Mouse (Mus musculus): ENCODE results near the gene Tmem230.
"Not testable (repeated sequence)": the region's sequence is repeated elsewhere in the genome, so short reads cannot be mapped to it uniquely, and the experiment has no call there.

The Tmem230 gene

DNA sequence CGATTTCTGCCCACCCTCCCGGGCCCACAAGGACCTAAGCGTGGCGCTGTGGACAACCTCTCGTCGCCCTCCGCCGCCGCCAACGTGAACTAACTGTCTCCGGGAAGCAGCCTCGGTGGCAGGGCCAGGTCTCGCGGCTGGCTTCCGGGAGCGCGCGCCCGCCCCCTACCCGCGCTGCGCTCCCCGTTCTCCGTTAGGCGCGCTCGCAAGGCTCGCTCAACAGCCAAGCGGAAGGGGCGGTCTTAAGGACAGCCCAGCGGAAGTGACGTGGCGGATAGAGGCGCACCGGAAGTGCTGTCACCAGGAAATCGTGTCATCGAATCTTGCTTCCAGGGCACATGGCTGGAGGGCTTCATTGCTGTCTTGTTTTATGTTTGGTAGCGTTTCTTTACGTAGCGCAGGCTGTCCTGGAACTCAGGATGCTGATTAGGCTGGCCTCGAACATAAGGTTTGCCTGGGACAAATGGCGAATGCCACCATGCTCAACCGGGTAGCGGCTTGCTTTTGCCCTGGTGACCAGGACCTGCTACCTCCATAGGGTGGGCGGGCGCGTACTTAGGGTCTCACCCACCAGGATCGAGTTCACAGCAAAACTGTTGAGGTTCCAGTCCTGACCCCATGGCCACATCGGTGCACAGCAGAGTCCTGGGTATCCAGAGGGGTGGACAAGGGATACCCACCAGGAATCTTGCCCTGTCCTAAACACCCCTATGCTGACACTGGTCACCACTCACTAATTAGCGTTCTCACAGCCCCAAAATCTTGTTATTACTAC, at the start of gene Tmem230:
Tmem230 (minus strand) TSS at position 269 of the 775 bp plus-strand sequence.
- CTCF ChIA-PET = no interaction called here

DNA sequence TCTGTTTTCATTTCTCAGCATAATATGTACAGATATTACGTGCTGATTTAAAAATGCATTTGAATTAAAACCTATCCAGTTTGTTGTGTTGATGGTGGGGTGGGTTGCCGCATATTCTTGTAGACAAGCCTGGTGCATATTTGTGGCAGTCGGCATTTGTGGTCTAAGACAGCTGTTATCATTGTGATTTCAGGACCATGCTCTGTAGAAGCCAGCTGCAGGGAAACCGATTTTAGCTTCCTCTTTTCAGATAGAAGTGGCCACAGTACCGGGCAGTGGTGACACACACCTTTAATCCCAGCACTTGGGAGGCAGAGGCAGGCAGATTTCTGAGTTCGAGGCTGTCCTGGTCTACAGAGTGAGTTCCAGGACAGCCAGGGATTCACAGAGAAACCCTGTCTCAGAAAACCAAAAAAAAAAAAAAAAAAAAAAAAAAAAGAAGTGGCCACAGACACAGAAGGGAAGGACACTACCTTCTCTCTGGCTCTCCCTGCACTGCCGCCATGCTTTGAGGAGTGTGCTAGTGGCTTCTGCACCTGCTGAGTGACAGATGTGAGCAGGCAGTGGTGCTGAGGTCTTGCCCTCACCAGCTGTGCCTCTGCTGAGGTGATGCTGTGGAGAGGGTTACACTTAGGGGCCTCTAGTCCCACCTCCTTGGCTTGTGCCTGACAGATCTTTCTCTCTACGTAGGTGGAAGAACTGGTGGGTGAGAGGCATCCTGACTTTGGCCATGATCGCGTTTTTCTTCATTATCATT, 46.3 kb upstream of the Tmem230 start:
- POLR2A ChIA-PET = interaction anchor here in 2 of 4 experiments (0.6 to 21.7 kb wide), 10 partner anchors 11 to 151 kb away, joined by 3 to 321 read pairs (median 10); partner anchors contain the start of gene Pcna (in 1 of the 2)
- CTCF ChIA-PET = no interaction called here

More for the DNA sequence above, at the start of gene Tmem230:
- POLR2A ChIA-PET = interaction anchor here in 2 of 4 experiments (0.6 to 11.8 kb wide), 25 partner anchors 9 to 219 kb away, joined by 3 to 227 read pairs (median 4); partner anchors contain the start of genes Cds2 (in 2 of the 2) and Slc23a2 (in 1 of the 2)

GRCm38 (mm10) chr2:132292083-132292482, 44.5 kb upstream of the Tmem230 start:
- ChIA-PET CTCF (interaction anchor here in 2 of 4 experiments (0.6 kb wide), 2 partner anchors 175 to 429 kb away, joined by 3 read pairs; no protein-coding TSS in a partner anchor), POLR2A (interaction anchor here in 2 of 4 experiments (0.5 to 21.7 kb wide), 9 partner anchors 10 to 555 kb away, joined by 3 to 321 read pairs (median 8); partner anchors contain the start of genes Crls1 (in 1 of the 2) and Pcna (in 1 of the 2))

DNA sequence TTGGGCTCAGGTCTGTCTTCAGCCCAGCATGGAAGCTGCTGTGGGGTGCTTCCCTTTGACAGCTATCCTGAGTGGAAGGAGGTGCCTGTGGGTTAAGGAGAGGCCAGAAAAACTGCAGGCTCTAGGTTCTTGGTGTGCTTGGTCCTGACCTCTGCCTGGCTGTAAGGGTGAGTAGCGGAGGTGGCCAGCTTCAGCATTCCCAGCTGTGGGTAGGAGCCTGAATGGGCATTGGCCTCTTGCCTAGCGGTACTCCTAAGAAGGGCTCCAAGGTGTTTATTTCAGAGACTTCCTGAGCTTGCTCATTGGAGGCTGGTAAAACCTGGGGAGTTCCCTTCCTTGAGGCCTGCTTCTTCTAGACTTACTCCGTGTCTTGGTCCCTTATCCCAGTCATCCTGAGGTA, 43.7 kb upstream of the Tmem230 start:
- CTCF ChIA-PET = interaction anchor here in 2 of 4 experiments (0.5 to 0.6 kb wide), 2 partner anchors 16 to 428 kb away, joined by 3 to 6 read pairs; no protein-coding TSS in a partner anchor
- POLR2A ChIA-PET = interaction anchor here in 2 of 4 experiments (0.6 to 21.7 kb wide), 10 partner anchors 9 to 79 kb away, joined by 3 to 321 read pairs (median 6); partner anchors contain the start of gene Pcna (in 1 of the 2)

DNA sequence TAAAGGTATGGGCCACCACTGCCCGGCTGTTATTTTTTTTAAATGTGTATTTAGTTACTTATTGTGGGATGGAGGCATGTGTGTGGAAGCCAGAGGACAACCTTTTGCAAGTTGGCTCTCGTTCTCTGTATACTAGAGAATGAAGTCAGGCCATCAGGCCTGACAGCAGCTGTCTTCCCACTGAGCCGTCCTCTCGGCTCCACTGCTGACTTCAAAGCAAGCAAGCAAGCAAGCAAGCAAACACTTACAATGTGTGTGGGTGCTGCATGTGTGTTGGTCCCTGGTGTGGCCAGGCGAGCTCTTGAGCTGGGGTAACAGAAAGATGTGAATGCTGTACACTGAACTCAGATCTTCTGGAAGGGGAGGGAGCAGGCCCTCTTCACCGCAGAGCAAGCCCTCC, 43.2 kb upstream of the Tmem230 start:
- ChIA-PET POLR2A (interaction anchor here in 2 of 4 experiments (0.7 to 21.7 kb wide), 10 partner anchors 8 to 42 kb away, joined by 3 to 321 read pairs (median 6); partner anchors contain the start of gene Pcna (in 1 of the 2)), CTCF (no interaction called here)

DNA sequence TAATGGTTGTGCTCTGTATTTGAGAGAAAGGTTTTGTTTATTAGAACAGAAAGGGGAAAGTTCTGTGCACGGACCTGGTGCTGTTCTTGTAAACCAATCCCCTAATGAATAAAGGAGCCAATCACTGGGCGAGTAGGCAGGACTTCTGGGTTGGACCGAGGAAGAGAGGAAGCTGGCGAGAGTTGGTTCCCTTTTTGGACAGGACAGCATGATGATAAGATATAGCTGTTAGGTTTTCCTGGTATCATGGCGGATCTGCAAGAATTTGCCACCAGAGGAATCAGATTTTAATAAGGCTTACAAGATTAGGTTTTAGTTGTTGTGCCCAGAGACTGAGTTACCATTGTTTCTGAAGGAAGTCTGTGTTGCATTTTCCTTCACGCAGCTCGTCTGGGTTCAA, 41.6 kb upstream of the Tmem230 start:
- CTCF ChIA-PET = not testable (repeated sequence)
- POLR2A ChIA-PET = interaction anchor here in 2 of 4 experiments (0.6 to 15.9 kb wide), 9 partner anchors 10 to 426 kb away, joined by 3 to 321 read pairs (median 4); partner anchors contain the start of genes Cds2 (in 1 of the 2) and Pcna (in 1 of the 2)

DNA sequence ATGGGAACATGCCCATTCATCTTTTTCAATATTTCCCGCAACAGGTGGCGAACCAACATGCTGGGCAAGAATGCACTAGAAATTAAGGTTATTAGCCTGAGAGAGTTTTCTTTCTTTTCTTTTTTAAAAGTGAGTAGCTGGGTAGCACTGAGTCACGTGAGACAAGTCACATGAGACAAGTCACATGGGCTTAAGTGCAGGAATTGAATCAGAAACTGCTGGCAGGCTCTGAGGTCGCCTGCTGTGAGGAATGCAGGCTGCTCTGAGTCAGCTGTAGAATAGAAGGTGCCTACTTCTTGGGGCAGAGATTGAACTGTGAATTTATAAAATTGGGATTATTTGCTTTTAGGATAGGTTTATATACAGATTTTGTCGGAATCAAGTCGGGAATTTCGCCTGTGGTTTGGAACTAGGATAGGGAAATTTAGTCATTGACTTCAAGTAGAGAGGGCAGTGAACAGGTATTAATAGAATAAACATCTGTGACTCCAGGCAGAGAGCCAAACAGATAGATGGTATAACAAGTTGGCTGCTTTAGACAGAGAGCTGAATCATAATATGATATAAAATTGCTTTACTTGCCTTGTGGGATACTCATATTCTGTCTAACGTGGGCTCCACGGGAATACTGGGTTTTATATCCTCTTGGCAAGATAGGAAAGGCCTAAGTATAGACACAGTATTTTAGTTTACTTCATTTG, 38.9 kb upstream of the Tmem230 start:
- POLR2A ChIA-PET = interaction anchor here (0.6 to 15.9 kb wide), 33 partner anchors 9 to 585 kb away, joined by 3 to 321 read pairs (median 4); partner anchors contain the start of genes Cds2 (in 3 of the 4), Pcna (in 3 of the 4), Crls1 (in 1 of the 4) and Prn (in 1 of the 4)
- CTCF ChIA-PET = interaction anchor here in 2 of 4 experiments (0.6 to 0.7 kb wide), 2 partner anchors 336 to 1866 kb away, joined by 3 to 10 read pairs; partner anchors contain the start of gene Prnd (in 1 of the 2)

DNA sequence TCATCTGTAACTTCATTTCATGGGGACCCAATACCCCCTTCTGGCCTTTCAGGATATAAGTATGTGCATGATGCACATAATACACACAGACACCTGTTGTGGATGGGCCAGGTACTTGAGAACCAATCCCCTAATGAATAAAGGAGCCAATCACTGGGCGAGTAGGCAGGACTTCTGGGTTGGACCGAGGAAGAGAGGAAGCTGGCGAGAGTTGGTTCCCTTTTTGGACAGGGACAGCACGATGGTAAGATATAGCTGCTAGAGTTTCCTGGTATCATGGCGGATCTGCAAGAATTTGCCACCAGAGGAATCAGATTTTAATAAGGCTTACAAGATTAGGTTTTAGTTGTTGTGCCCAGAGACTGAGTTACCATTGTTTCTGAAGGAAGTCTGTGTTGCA, 38.1 kb upstream of the Tmem230 start:
- POLR2A ChIA-PET = interaction anchor here (0.6 to 15.9 kb wide), 31 partner anchors 8 to 561 kb away, joined by 3 to 321 read pairs (median 4); partner anchors contain the start of genes Cds2 (in 3 of the 4), Pcna (in 3 of the 4), Rassf2 (in 2 of the 4) and Crls1 (in 1 of the 4)
- CTCF ChIA-PET = not testable (repeated sequence)

- CTCF ChIA-PET = interaction anchor here in 3 of 4 experiments (0.6 to 1.6 kb wide), 5 partner anchors 9 to 739 kb away, joined by 3 to 9 read pairs (median 5); no protein-coding TSS in a partner anchor
- POLR2A ChIA-PET = interaction anchor here in 3 of 4 experiments (0.9 to 15.9 kb wide), 24 partner anchors 9 to 375 kb away, joined by 3 to 321 read pairs (median 6); partner anchors contain the start of genes Cds2 (in 2 of the 3), Pcna (in 2 of the 3), Rassf2 (in 2 of the 3) and Prn (in 1 of the 3)
These were observed 37.0 kb upstream of the Tmem230 start for GRCm38 (mm10) chr2:132284492-132285139.

- CTCF ChIA-PET = interaction anchor here (0.6 to 2.6 kb wide), 6 partner anchors 8 to 292 kb away, joined by 3 to 11 read pairs (median 4); partner anchors contain the start of gene Cds2 (in 1 of the 4)
- POLR2A ChIA-PET = interaction anchor here in 3 of 4 experiments (0.6 to 15.9 kb wide), 27 partner anchors 8 to 254 kb away, joined by 3 to 321 read pairs (median 5); partner anchors contain the start of genes Cds2 (in 3 of the 3), Pcna (in 2 of the 3) and Rassf2 (in 1 of the 3)
These were observed 35.8 kb upstream of the Tmem230 start for GRCm38 (mm10) chr2:132283236-132284070.

DNA sequence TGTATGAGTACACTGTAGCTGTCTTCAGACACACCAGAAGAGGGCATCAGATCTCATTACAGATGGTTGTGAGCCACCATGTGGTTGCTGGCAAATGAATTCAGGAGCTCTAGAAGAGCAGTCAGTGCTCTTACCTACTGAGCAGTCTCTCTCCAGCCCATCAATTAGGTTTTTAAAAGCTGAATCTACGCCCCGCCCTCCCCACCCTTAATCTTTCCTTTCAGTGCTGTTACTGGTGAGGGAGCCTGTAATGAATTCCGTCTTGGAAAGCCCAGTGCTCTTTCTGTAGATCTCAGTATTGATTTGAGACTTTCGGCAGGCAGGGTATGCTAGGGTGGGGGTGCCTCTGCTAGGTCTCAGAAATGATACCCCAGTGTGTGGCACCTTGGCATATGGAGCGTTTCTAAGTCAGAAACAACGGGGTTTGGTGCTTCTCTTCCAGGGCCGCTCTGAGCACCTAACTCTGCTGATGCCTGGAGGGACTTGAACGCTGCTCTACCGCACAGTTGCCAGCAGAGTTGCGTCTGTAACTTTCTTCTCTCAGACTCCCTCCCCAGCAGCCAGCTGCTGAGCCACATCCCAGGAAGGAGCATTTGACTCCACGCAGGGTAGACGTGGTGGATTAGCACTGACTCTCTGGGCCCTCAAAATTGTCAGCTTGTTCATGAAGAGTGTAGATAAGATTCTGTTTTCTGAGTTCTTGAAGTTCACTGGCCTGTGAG, 35.0 kb upstream of the Tmem230 start:
- POLR2A ChIA-PET = interaction anchor here in 3 of 4 experiments (0.5 to 15.9 kb wide), 25 partner anchors 7 to 562 kb away, joined by 3 to 321 read pairs (median 4); partner anchors contain the start of genes Cds2 (in 3 of the 3), Pcna (in 2 of the 3) and Rassf2 (in 1 of the 3)
- CTCF ChIA-PET = interaction anchor here in 3 of 4 experiments (0.6 to 2.6 kb wide), 3 partner anchors 20 to 292 kb away, joined by 3 to 11 read pairs (median 4); partner anchors contain the start of gene Cds2 (in 1 of the 3)

- ChIA-PET CTCF (interaction anchor here in 2 of 4 experiments (0.5 to 2.6 kb wide), 2 partner anchors 19 to 67 kb away, joined by 3 to 11 read pairs; partner anchors contain the start of gene Cds2 (in 1 of the 2)), POLR2A (interaction anchor here in 3 of 4 experiments (0.5 to 15.9 kb wide), 16 partner anchors 11 to 598 kb away, joined by 3 to 321 read pairs (median 12); partner anchors contain the start of genes Cds2 (in 2 of the 3) and Pcna (in 2 of the 3))
These were observed 34.2 kb upstream of the Tmem230 start for GRCm38 (mm10) chr2:132281560-132282452.

DNA sequence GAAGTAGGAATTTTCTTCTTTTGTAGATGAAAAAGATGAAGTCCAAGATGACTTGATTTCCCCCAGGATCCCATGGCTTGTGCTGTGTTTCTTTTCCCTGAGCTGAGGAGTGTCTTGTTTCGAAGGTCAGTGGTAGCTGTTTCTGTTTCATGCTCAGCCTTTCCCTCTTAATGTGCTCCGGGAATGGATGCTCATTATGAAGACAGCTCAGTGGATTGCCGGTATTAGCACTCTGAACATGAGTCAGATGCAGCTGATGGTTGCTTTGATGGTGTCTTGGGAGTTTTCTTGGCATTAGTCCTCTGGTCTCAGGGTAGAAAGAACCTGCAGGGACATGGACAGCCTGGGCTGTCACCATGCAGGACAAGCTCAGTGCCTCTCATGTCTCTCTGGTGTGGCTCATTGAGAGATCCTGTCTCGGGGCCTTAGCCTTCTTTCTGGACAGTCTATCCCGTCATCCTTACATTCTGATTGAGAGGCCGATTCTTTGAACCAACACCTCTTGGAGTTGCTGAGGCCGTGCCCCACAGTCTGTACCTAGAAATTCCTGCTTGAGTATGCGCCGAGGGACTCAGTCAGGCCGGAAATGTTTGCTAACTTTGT, 33.0 kb upstream of the Tmem230 start:
- CTCF ChIA-PET = interaction anchor here in 1 of 4 experiments (0.6 to 1.4 kb wide), 2 partner anchors 18 to 119 kb away, joined by 4 read pairs; partner anchors contain the start of gene Cds2
- POLR2A ChIA-PET = interaction anchor here (0.5 to 15.9 kb wide), 14 partner anchors 9 to 599 kb away, joined by 3 to 321 read pairs (median 28); partner anchors contain the start of genes Cds2 (in 2 of the 4) and Pcna (in 1 of the 4)
